Mouse (Mus musculus): Measurements from ENCODE around the gene Slc43a2. TPM values are rescaled to one million over a fixed set of nuclear protein-coding genes. Genes with fewer than 3 reads are reported as not detected.

Gene Slc43a2
- polyA plus RNA-seq, 1 experiment from 2014 or later, result 6.4 TPM

- TF ChIP-seq CTCF (IDR thresholded peaks at IDR 0.05; ENCODE audit: low read depth), result no peak
- DNase-seq, result no peak
- H3K9me3 ChIP-seq (ENCODE audit: low read depth, low read length), result no peaks in the 10 kb centered on the region
- no peak overlapping the region for H3K4me3 ChIP-seq (ENCODE audit: low read depth, low read length)
- no peak overlapping the region for H3K9ac ChIP-seq
- no peaks in the 10 kb centered on the region for H3K27me3 ChIP-seq (ENCODE audit: insufficient read depth, low read length)
- ATAC-seq (ENCODE audit: insufficient read depth), result no peak
- 85% methylated on average over 12 of the region's 12 CpGs for WGBS
- no peak overlapping the region for H3K27ac ChIP-seq (ENCODE audit: low read depth)
- H3K36me3 ChIP-seq (ENCODE audit: insufficient read depth), result no peaks in the 10 kb centered on the region
- 0 out of 2 replicates have a peak, but pooled peaks cover 2% of the 10 kb centered on the region for H3K4me1 ChIP-seq (ENCODE audit: insufficient read depth)
- H3K4me2 ChIP-seq, result no peak overlapping the region
Observed at GRCm38 (mm10) chr11:75536255-75537024, 4.9 kb downstream of the Slc43a2 start.

- Histone ChIP-seq H3K9ac (no peak overlapping the region), H3K27ac (ENCODE audit: low read depth) (0 out of 2 replicates have a peak overlapping the region, but pooled peaks have one; percentile 1), H3K9me3 (ENCODE audit: low read depth, low read length) (no peaks in the 10 kb centered on the region), H3K4me3 (ENCODE audit: low read depth, low read length) (no peak overlapping the region), H3K4me1 (ENCODE audit: insufficient read depth) (0 out of 2 replicates have a peak, but pooled peaks cover 2% of the 10 kb centered on the region), H3K36me3 (ENCODE audit: insufficient read depth) (no peaks in the 10 kb centered on the region), H3K27me3 (ENCODE audit: insufficient read depth, low read length) (no peaks in the 10 kb centered on the region), H3K4me2 (no peak overlapping the region)
- 74% methylated on average over 8 of the region's 8 CpGs for whole genome bisulfite sequencing
- ATAC-seq (ENCODE audit: insufficient read depth) (no peak), DNase-seq (no peak)
- TF ChIP-seq CTCF (IDR thresholded peaks at IDR 0.05; ENCODE audit: low read depth), result no peak
Observed at GRCm38 (mm10) chr11:75537025-75537414, 5.5 kb downstream of the Slc43a2 start.

- no peak overlapping the region for H3K4me3 ChIP-seq (ENCODE audit: low read depth, low read length)
- 0 out of 2 replicates have a peak, but pooled peaks cover 2% of the 10 kb centered on the region for H3K4me1 ChIP-seq (ENCODE audit: insufficient read depth)
- ATAC-seq (ENCODE audit: insufficient read depth) (peak; percentile 67; the same call in 1 of the 2 replicates), DNase-seq (peak; percentile 34)
- TF ChIP-seq CTCF (IDR thresholded peaks at IDR 0.05; ENCODE audit: low read depth), result peak; percentile 44
- WGBS, result 41% methylated on average over 11 of the region's 11 CpGs
- H3K27me3 ChIP-seq (ENCODE audit: insufficient read depth, low read length), result no peaks in the 10 kb centered on the region
- no peaks in the 10 kb centered on the region for H3K36me3 ChIP-seq (ENCODE audit: insufficient read depth)
- 0 out of 2 replicates have a peak overlapping the region, but pooled peaks have one; percentile 7 for H3K4me2 ChIP-seq
- no peaks in the 10 kb centered on the region for H3K9me3 ChIP-seq (ENCODE audit: low read depth, low read length)
- H3K27ac ChIP-seq (ENCODE audit: low read depth), result peak overlapping the region; percentile 80
- H3K9ac ChIP-seq, result peak overlapping the region; percentile 10; the same call in 1 of the 2 replicates
Observed at GRCm38 (mm10) chr11:75537491-75538183, 6.1 kb downstream of the Slc43a2 start.

- TF ChIP-seq CTCF (IDR thresholded peaks at IDR 0.05; ENCODE audit: low read depth), result no peak
- ATAC-seq (ENCODE audit: insufficient read depth) (0 out of 2 replicates have a peak, but pooled peaks have one; percentile 25), DNase-seq (no peak)
- 0 out of 2 replicates have a peak, but pooled peaks cover 2% of the 10 kb centered on the region for H3K4me1 ChIP-seq (ENCODE audit: insufficient read depth)
- H3K9me3 ChIP-seq (ENCODE audit: low read depth, low read length), result no peaks in the 10 kb centered on the region
- H3K4me3 ChIP-seq (ENCODE audit: low read depth, low read length), result no peak overlapping the region
- 0 out of 2 replicates have a peak overlapping the region, but pooled peaks have one; percentile 7 for H3K4me2 ChIP-seq
- H3K9ac ChIP-seq, result peak overlapping the region; percentile 10; the same call in 1 of the 2 replicates
- no peaks in the 10 kb centered on the region for H3K36me3 ChIP-seq (ENCODE audit: insufficient read depth)
- WGBS, result 43% methylated on average over 9 of the region's 9 CpGs
- no peaks in the 10 kb centered on the region for H3K27me3 ChIP-seq (ENCODE audit: insufficient read depth, low read length)
- H3K27ac ChIP-seq (ENCODE audit: low read depth), result peak overlapping the region; percentile 80
Observed at GRCm38 (mm10) chr11:75538184-75538969, 6.9 kb downstream of the Slc43a2 start.

GRCm38 (mm10) chr11:75538970-75539299 is 7.4 kb downstream of the Slc43a2 start:
- no peak overlapping the region for H3K4me3 ChIP-seq (ENCODE audit: low read depth, low read length)
- no peak overlapping the region for H3K9ac ChIP-seq
- no peaks in the 10 kb centered on the region for H3K9me3 ChIP-seq (ENCODE audit: low read depth, low read length)
- DNase-seq (no peak), ATAC-seq (ENCODE audit: insufficient read depth) (no peak)
- no peak overlapping the region for H3K27ac ChIP-seq (ENCODE audit: low read depth)
- no peaks in the 10 kb centered on the region for H3K27me3 ChIP-seq (ENCODE audit: insufficient read depth, low read length)
- H3K4me2 ChIP-seq, result no peak overlapping the region
- WGBS, result 73% methylated on average over 13 of the region's 13 CpGs
- H3K4me1 ChIP-seq (ENCODE audit: insufficient read depth), result 0 out of 2 replicates have a peak, but pooled peaks cover 2% of the 10 kb centered on the region
- no peaks in the 10 kb centered on the region for H3K36me3 ChIP-seq (ENCODE audit: insufficient read depth)
- TF ChIP-seq CTCF (IDR thresholded peaks at IDR 0.05; ENCODE audit: low read depth), result no peak

GRCm38 (mm10) chr11:75540209-75540608 is 8.7 kb downstream of the Slc43a2 start:
- 73% methylated on average over 8 of the region's 8 CpGs for WGBS
- TF ChIP-seq CTCF (IDR thresholded peaks at IDR 0.05; ENCODE audit: low read depth), result no peak
- ATAC-seq (ENCODE audit: insufficient read depth), result no peak

More at GRCm38 (mm10) chr11:75540209-75540608, 8.7 kb downstream of the Slc43a2 start:
- no peak for DNase-seq
- no peak overlapping the region for H3K27ac ChIP-seq (ENCODE audit: low read depth)
- H3K4me2 ChIP-seq, result no peak overlapping the region
- H3K4me3 ChIP-seq (ENCODE audit: low read depth, low read length), result no peak overlapping the region
- H3K27me3 ChIP-seq (ENCODE audit: insufficient read depth, low read length), result no peaks in the 10 kb centered on the region
- 0 out of 2 replicates have a peak, but pooled peaks cover under 1% of the 10 kb centered on the region for H3K4me1 ChIP-seq (ENCODE audit: insufficient read depth)
- no peak overlapping the region for H3K9ac ChIP-seq
- H3K36me3 ChIP-seq (ENCODE audit: insufficient read depth), result no peaks in the 10 kb centered on the region
- H3K9me3 ChIP-seq (ENCODE audit: low read depth, low read length), result no peaks in the 10 kb centered on the region
